Mouse (Mus musculus): ENCODE measurements around the gene Kctd15. TPM values are rescaled to one million over a fixed set of nuclear protein-coding genes. Genes with fewer than 3 reads are reported as not detected.
A peak's percentile ranks its signal among the peaks of the same experiment; 100 is the strongest.

Kctd15 gene
- polyA plus RNA-seq, 1 experiment from 2014 or later = 66.6 TPM

- Histone ChIP-seq H3K4me1 (replicated peaks) (peaks cover 34% of the 10 kb centered on the region), H3K9ac (replicated peaks) (no peak overlapping the region), H3K4me3 (replicated peaks) (no peak overlapping the region), H3K4me2 (no peak overlapping the region), H3K9me3 (no peaks in the 10 kb centered on the region), H3K36me3 (peaks cover 97% of the 10 kb centered on the region), H3K27ac (no peak overlapping the region), H3K27me3 (no peaks in the 10 kb centered on the region)
- 83% methylated on average over 12 of the region's 12 CpGs for whole genome bisulfite sequencing
- no peak for ATAC-seq (ENCODE audit: insufficient number of reproducible peaks, insufficient read depth, low FRiP score, low TSS enrichment, low read depth)
Measured at GRCm38 (mm10) chr7:34646144-34646795, 10.3 kb downstream of the Kctd15 start.

GRCm38 (mm10) chr7:34645623-34646022 lies 10.9 kb downstream of the Kctd15 start:
- 95% methylated on average over 2 of the region's 2 CpGs for WGBS
- no peak overlapping the region for H3K27ac ChIP-seq

GRCm38 (mm10) chr7:34644591-34644990 lies 11.9 kb downstream of the Kctd15 start:
- no peak overlapping the region for H3K4me3 ChIP-seq (replicated peaks)
- no peaks in the 10 kb centered on the region for H3K9me3 ChIP-seq
- no peaks in the 10 kb centered on the region for H3K27me3 ChIP-seq
- H3K27ac ChIP-seq = 0 out of 2 replicates have a peak overlapping the region, but pooled peaks have one; percentile 50
- peaks cover 26% of the 10 kb centered on the region for H3K4me1 ChIP-seq (replicated peaks)
- H3K9ac ChIP-seq (replicated peaks) = no peak overlapping the region
- H3K4me2 ChIP-seq = no peak overlapping the region
- ATAC-seq (ENCODE audit: insufficient number of reproducible peaks, insufficient read depth, low FRiP score, low TSS enrichment, low read depth) = no peak
- peaks cover 100% of the 10 kb centered on the region for H3K36me3 ChIP-seq
- 85% methylated on average over 18 of the region's 18 CpGs for WGBS

More at GRCm38 (mm10) chr7:34645623-34646022, 10.9 kb downstream of the Kctd15 start:
- Histone ChIP-seq H3K9ac (replicated peaks) (no peak overlapping the region), H3K4me1 (replicated peaks) (peaks cover 27% of the 10 kb centered on the region), H3K36me3 (peaks cover 100% of the 10 kb centered on the region), H3K9me3 (no peaks in the 10 kb centered on the region), H3K4me2 (no peak overlapping the region), H3K4me3 (replicated peaks) (no peak overlapping the region), H3K27me3 (no peaks in the 10 kb centered on the region)
- ATAC-seq (ENCODE audit: insufficient number of reproducible peaks, insufficient read depth, low FRiP score, low TSS enrichment, low read depth) = no peak

- H3K9me3 ChIP-seq = no peaks in the 10 kb centered on the region
- 0 out of 2 replicates have a peak overlapping the region, but pooled peaks have one; percentile 4 for H3K27ac ChIP-seq
- H3K4me1 ChIP-seq (replicated peaks) = peaks cover 26% of the 10 kb centered on the region
- ATAC-seq (ENCODE audit: insufficient number of reproducible peaks, insufficient read depth, low FRiP score, low TSS enrichment, low read depth) = no peak
- no peak overlapping the region for H3K4me3 ChIP-seq (replicated peaks)
- H3K27me3 ChIP-seq = no peaks in the 10 kb centered on the region
- H3K9ac ChIP-seq (replicated peaks) = no peak overlapping the region
- no peak overlapping the region for H3K4me2 ChIP-seq
- WGBS = 62% methylated on average over 6 of the region's 6 CpGs
- H3K36me3 ChIP-seq = peaks cover 100% of the 10 kb centered on the region
Measured at GRCm38 (mm10) chr7:34643329-34643728, 13.2 kb downstream of the Kctd15 start.

- Histone ChIP-seq H3K4me2 (no peak overlapping the region), H3K27me3 (no peaks in the 10 kb centered on the region), H3K4me3 (replicated peaks) (no peak overlapping the region), H3K4me1 (replicated peaks) (peaks cover 25% of the 10 kb centered on the region), H3K36me3 (peaks cover 86% of the 10 kb centered on the region), H3K9me3 (no peaks in the 10 kb centered on the region), H3K27ac (no peak overlapping the region), H3K9ac (replicated peaks) (no peak overlapping the region)
- WGBS = 93% methylated on average over 13 of the region's 13 CpGs
- no peak for ATAC-seq (ENCODE audit: insufficient number of reproducible peaks, insufficient read depth, low FRiP score, low TSS enrichment, low read depth)
Measured at GRCm38 (mm10) chr7:34641968-34642367, 14.6 kb downstream of the Kctd15 start.

- no peaks in the 10 kb centered on the region for H3K27me3 ChIP-seq
- H3K9ac ChIP-seq (replicated peaks) = no peak overlapping the region
- no peak overlapping the region for H3K27ac ChIP-seq
- H3K36me3 ChIP-seq = peaks cover 65% of the 10 kb centered on the region
- no peak overlapping the region for H3K4me3 ChIP-seq (replicated peaks)
- H3K9me3 ChIP-seq = no peaks in the 10 kb centered on the region
- H3K4me2 ChIP-seq = no peak overlapping the region
- WGBS = 86% methylated on average over 11 of the region's 11 CpGs
- H3K4me1 ChIP-seq (replicated peaks) = 0 out of 2 replicates have a peak, but pooled peaks cover 8% of the 10 kb centered on the region
- ATAC-seq (ENCODE audit: insufficient number of reproducible peaks, insufficient read depth, low FRiP score, low TSS enrichment, low read depth) = no peak
Measured at GRCm38 (mm10) chr7:34639798-34640197, 16.7 kb downstream of the Kctd15 start.

- H3K4me1 ChIP-seq (replicated peaks) = no peaks in the 10 kb centered on the region
- peaks cover 33% of the 10 kb centered on the region for H3K36me3 ChIP-seq
- H3K4me2 ChIP-seq = no peak overlapping the region
- H3K9me3 ChIP-seq = no peaks in the 10 kb centered on the region
- no peaks in the 10 kb centered on the region for H3K27me3 ChIP-seq
- ATAC-seq (ENCODE audit: insufficient number of reproducible peaks, insufficient read depth, low FRiP score, low TSS enrichment, low read depth) = no peak
- H3K9ac ChIP-seq (replicated peaks) = no peak overlapping the region
- H3K4me3 ChIP-seq (replicated peaks) = no peak overlapping the region
- 81% methylated on average over 4 of the region's 4 CpGs for WGBS
- H3K27ac ChIP-seq = no peak overlapping the region
Measured at GRCm38 (mm10) chr7:34636661-34637060, 19.9 kb downstream of the Kctd15 start.

GRCm38 (mm10) chr7:34632966-34633742 lies 23.4 kb downstream of the Kctd15 start:
- Histone ChIP-seq H3K9me3 (no peaks in the 10 kb centered on the region), H3K4me3 (replicated peaks) (no peak overlapping the region), H3K36me3 (no peaks in the 10 kb centered on the region), H3K27me3 (no peaks in the 10 kb centered on the region), H3K9ac (replicated peaks) (no peak overlapping the region), H3K27ac (no peak overlapping the region), H3K4me1 (replicated peaks) (peaks cover 17% of the 10 kb centered on the region), H3K4me2 (no peak overlapping the region)
- 86% methylated on average over 10 of the region's 10 CpGs for WGBS
- no peak for ATAC-seq (ENCODE audit: insufficient number of reproducible peaks, insufficient read depth, low FRiP score, low TSS enrichment, low read depth)

GRCm38 (mm10) chr7:34630211-34631085 lies 26.1 kb downstream of the Kctd15 start:
- H3K9me3 ChIP-seq = no peaks in the 10 kb centered on the region

GRCm38 (mm10) chr7:34629702-34630210 lies 26.8 kb downstream of the Kctd15 start:
- Histone ChIP-seq H3K4me1 (replicated peaks) (peaks cover 17% of the 10 kb centered on the region), H3K27me3 (no peaks in the 10 kb centered on the region), H3K36me3 (no peaks in the 10 kb centered on the region), H3K9me3 (no peaks in the 10 kb centered on the region), H3K27ac (peak overlapping the region; percentile 92), H3K4me2 (peak overlapping the region; percentile 72), H3K4me3 (replicated peaks) (peak overlapping the region; percentile 42), H3K9ac (replicated peaks) (peak overlapping the region; percentile 60)
- ATAC-seq (ENCODE audit: insufficient number of reproducible peaks, insufficient read depth, low FRiP score, low TSS enrichment, low read depth) = peak; percentile 10; the same call in 1 of the 2 replicates
- 43% methylated on average over 8 of the region's 8 CpGs for WGBS

More at GRCm38 (mm10) chr7:34630211-34631085, 26.1 kb downstream of the Kctd15 start:
- WGBS = under 1% methylated on average over 34 of the region's 34 CpGs
- Histone ChIP-seq H3K4me3 (replicated peaks) (peak overlapping the region; percentile 42), H3K9ac (replicated peaks) (peak overlapping the region; percentile 60), H3K36me3 (no peaks in the 10 kb centered on the region), H3K4me1 (replicated peaks) (peaks cover 17% of the 10 kb centered on the region), H3K4me2 (peak overlapping the region; percentile 72), H3K27ac (peak overlapping the region; percentile 92), H3K27me3 (no peaks in the 10 kb centered on the region)
- peak; percentile 87 for ATAC-seq (ENCODE audit: insufficient number of reproducible peaks, insufficient read depth, low FRiP score, low TSS enrichment, low read depth)

All from limb, embryonic 12.5 days (tissue).